Mouse (Mus musculus) brown adipose tissue, adult 24 weeks (tissue): Measurements from ENCODE around the gene Hydin. TPM values are rescaled to one million over a fixed set of nuclear protein-coding genes. Genes with fewer than 3 reads are reported as not detected.

ENCODE experiments used
- H3K27ac ChIP-seq: fragments of 200-500 bp; replicated peaks from 2 replicates; pipeline ENCODE4 v1.5.1; 2012; ENCODE audit warnings: low read depth, mild to moderate bottlenecking, low read length
- H3K4me1 ChIP-seq: fragments of 200-500 bp; 2 replicates; pipeline ENCODE4 v1.6.1; 2012; ENCODE audit warnings: low read length, mixed read lengths; ENCODE audit not compliant: control insufficient read depth, insufficient read depth, insufficient read length
- H3K4me3 ChIP-seq: fragments of 200-500 bp; 2 replicates; pipeline ENCODE4 v1.5.1; 2012; ENCODE audit warnings: low read depth, mild to moderate bottlenecking, low read length, moderate library complexity; ENCODE audit not compliant: insufficient read depth
- polyA plus RNA-seq: library from polyadenylated mRNA; stranded (reverse); fragments of >200 nt; gene quantifications from 2 replicates; pipeline ENCODE4 v1.2.4, GENCODE M21; 2012; ENCODE audit not compliant: missing spikeins, insufficient read depth, insufficient read length

Gene Hydin
- 0.08 TPM in 1 of 2 replicates, not detected in the other for polyA plus RNA-seq

- H3K4me3 ChIP-seq, result no peak within 1 kb of the TSS
- no peaks in the 10 kb centered on the region for H3K4me1 ChIP-seq
- no peak within 1 kb of the TSS for H3K27ac ChIP-seq
Observed at GRCm38 (mm10) chr8:110266741-110267140, at the start of gene Hydin. Gene Hydin, plus strand, starts transcription at chr8:110266977.

DNA sequence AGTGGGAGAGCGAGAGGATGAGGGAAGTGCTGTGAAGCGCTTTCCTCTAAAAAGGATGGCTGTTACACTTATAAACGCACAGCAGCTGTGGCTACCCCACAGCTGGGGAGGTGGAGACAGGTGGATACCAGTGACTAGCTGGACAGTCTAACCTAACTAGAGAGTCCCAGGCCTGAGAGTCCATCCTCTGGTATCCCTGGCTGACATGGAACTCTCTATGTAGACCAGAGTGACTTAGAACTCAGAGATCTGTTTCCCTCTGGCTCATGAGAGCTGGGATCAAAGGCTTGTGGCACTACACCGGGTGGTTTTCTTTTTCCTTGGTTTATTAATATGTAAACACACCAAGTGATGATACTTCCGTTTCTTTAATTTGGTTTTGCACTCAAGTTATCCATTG lies 49.6 kb upstream of the Hydin start:
- no peak overlapping the region for H3K27ac ChIP-seq
- H3K4me1 ChIP-seq, result no peaks in the 10 kb centered on the region
- H3K4me3 ChIP-seq, result peak overlapping the region; percentile 34

GRCm38 (mm10) chr8:110217681-110218131 lies 49.1 kb upstream of the Hydin start:
- Histone ChIP-seq H3K4me1 (no peaks in the 10 kb centered on the region), H3K4me3 (peak overlapping the region; percentile 80), H3K27ac (no peak overlapping the region)

DNA sequence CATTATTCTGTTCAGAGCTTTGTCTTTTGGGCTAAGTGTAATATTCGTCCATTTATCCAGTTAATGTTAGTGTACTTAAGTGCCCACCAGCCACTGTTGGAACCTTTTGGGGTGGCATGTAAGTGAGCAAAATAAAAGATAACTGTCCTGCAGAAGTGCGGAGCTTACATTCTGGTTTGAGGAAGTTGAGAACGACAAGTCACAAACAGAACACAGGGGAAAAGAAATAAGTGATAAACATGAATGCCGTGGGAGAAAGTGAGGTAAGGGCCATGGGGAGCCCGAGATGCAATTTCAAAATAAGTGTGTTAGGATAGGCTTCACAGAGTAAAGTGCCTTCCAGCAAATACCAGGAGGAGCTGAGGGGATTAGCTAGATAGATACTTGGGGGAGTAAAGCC lies 48.3 kb upstream of the Hydin start:
- H3K4me3 ChIP-seq, result no peak overlapping the region
- no peak overlapping the region for H3K27ac ChIP-seq
- no peaks in the 10 kb centered on the region for H3K4me1 ChIP-seq

GRCm38 (mm10) chr8:110220936-110221335 lies 45.8 kb upstream of the Hydin start:
- no peak overlapping the region for H3K4me3 ChIP-seq
- no peak overlapping the region for H3K27ac ChIP-seq
- H3K4me1 ChIP-seq, result no peaks in the 10 kb centered on the region

GRCm38 (mm10) chr8:110230803-110231202 lies 36.0 kb upstream of the Hydin start:
- Histone ChIP-seq H3K4me1 (no peaks in the 10 kb centered on the region), H3K27ac (no peak overlapping the region), H3K4me3 (no peak overlapping the region)

GRCm38 (mm10) chr8:110242278-110243177 lies 24.2 kb upstream of the Hydin start:
- H3K4me1 ChIP-seq, result no peaks in the 10 kb centered on the region
- no peak overlapping the region for H3K27ac ChIP-seq
- no peak overlapping the region for H3K4me3 ChIP-seq

DNA sequence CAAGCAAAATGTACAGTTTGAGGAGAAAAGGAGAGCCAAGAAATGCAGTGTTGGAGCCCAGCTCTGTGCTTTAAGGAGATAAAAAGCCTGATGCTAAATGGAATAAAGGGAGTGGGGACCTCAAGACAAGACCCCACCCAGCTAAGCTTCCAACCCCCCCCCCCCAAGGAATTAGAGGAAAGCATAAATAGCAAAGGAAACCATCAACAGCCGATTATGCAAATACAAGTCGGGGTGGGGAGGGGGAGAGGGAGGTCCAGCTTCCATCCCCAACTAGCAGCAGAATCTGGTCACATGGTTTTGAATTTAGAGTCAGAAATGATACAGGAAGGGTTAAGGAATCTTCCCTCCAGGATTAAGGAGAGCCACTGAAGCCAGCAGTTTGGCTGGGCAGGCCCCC lies 22.2 kb upstream of the Hydin start:
- Histone ChIP-seq H3K27ac (no peak overlapping the region), H3K4me1 (no peaks in the 10 kb centered on the region), H3K4me3 (no peak overlapping the region)

GRCm38 (mm10) chr8:110247238-110247637 lies 19.5 kb upstream of the Hydin start:
- Histone ChIP-seq H3K4me1 (no peaks in the 10 kb centered on the region), H3K4me3 (no peak overlapping the region), H3K27ac (no peak overlapping the region)

- no peak overlapping the region for H3K27ac ChIP-seq
- H3K4me1 ChIP-seq, result no peaks in the 10 kb centered on the region
- no peak overlapping the region for H3K4me3 ChIP-seq
Observed at GRCm38 (mm10) chr8:110253986-110254385, 12.8 kb upstream of the Hydin start.

GRCm38 (mm10) chr8:110265796-110266305 lies 926 bp upstream of the Hydin start:
- H3K4me3 ChIP-seq, result no peak overlapping the region
- H3K4me1 ChIP-seq, result no peaks in the 10 kb centered on the region
- no peak overlapping the region for H3K27ac ChIP-seq

DNA sequence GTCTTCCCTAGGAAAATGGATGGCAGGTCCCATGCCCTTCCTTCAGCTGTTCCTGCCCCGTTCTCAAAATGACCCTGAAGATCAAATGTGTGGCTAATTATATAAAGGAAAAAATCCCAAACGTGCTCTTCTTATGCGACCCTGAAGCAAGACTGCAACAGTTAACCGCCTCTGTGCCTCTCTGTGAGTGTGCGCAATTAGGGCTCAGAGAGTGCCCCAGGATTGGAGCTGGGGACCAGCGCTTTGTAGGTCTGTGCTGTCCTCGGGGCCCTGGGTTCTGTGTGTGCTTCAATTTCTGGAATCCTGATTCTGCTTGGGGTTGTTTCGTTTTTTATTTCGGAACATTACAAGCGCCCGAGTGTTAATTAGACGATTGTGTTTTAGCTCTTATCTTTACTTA lies 491 bp downstream of the Hydin start:
- Histone ChIP-seq H3K4me3 (no peak overlapping the region), H3K4me1 (no peaks in the 10 kb centered on the region), H3K27ac (no peak overlapping the region)

DNA sequence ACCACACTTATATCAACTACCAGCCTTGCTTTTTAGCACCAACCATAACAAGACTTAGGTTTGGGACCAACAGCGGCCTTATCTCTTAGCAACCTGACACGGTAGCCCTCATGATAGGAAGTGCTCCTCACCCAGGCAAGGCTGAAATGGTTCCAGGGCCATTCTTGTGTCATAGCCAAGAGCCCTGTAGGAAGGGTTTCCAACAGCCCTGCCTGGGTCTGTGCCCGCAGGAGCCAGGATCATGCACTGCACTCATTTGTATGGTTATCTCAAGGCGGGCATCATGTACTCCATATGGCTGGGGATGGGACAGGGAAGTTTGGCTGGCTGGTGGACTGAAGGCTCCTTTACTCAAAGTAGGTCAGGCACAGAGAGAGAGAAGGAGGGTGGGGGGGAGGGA lies 3.9 kb downstream of the Hydin start:
- Histone ChIP-seq H3K4me1 (no peaks in the 10 kb centered on the region), H3K27ac (no peak overlapping the region), H3K4me3 (no peak overlapping the region)

- Histone ChIP-seq H3K4me3 (no peak overlapping the region), H3K27ac (no peak overlapping the region), H3K4me1 (no peaks in the 10 kb centered on the region)
Observed at GRCm38 (mm10) chr8:110273394-110273793, 6.6 kb downstream of the Hydin start.

- Histone ChIP-seq H3K4me3 (no peak overlapping the region), H3K27ac (no peak overlapping the region), H3K4me1 (no peaks in the 10 kb centered on the region)
Observed at GRCm38 (mm10) chr8:110275465-110276258, 8.9 kb downstream of the Hydin start.
